Mouse (Mus musculus) adrenal gland, postnatal 14 days (tissue): Measurements from ENCODE around the gene Myh6. TPM values are rescaled to one million over a fixed set of nuclear protein-coding genes. Genes with fewer than 3 reads are reported as not detected.

ENCODE experiments used
- DNase-seq: peaks from one replicate; pipeline ENCODE4 v3.0.0; 2021; ENCODE audit warnings: mixed read lengths
- total RNA-seq: library from RNA; stranded (reverse); gene quantifications from 2 replicates; pipeline ENCODE4 v1.2.3, GENCODE M21; 2021

Myh6 gene
- total RNA-seq, 1 experiment from 2014 or later = 0.22 TPM

DNA sequence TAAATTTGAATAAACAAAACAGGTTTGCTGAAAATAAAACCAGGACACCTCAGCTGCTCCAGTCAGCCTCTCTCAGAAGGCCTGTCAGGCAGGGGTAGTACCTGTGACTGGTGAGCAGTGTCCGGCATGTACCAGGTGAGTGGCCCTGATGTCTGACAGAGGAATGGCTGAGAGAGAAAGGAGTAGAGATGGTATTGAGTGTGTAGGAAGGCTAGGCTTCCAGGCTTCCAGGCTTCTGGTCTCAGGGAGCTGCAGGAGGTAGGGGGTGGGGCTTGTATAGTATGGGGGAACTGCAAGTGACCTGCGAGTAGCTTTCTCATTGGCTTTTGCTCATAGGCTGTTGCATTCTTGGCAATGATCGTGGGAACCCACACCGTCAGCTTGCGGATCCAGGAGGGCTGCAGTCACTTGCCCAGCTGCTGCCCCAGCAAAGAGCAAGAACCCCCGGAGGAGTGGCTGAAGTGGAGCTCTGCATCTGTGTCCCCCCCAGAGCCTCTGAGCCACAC is 34.0 kb downstream of the Myh6 start, which contains the start of gene Il25:
Gene Il25, plus strand, starts transcription at position 51 of the 506 bp plus-strand sequence.
- DNase-seq = no peak

DNA sequence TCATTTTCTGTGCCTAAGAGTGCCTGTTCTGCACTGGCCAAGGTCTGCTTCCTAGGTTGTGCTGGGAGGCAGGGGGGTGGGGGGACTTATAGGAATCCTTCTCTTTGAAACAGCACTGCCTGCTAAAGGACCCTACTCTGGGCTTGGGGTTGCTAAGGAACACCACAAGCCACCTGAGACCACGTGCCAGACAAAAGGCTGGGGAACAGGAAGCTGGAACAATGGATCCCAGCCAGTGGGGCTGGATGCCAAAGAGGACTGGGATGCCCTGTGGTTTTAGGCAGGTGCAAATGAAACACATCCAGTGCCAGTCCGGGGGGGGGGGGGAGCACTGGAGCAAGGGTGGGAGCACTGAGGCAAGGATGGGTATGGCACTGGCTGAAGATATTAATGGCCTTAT is 36.3 kb downstream of the Myh6 start:
- DNase-seq = no peak

DNA sequence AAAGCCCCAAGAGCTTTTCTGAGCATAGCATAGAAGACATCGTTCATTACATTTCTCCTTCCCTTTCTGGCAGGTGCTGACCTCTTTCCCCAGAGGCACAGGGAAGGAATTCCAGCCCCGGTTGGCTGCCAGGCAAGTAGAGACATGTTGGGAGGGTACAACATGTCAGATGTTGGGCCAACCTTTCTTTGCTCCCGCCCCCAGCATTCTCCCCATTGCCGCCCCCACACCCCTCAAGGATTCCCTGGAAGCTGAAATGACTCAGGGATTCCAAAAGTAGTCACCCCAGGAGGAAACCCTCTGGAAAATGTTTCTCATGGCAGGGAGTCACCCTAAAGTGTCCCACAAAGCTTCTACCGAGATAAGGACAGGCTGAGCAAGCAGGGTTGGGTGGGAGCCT is 36.9 kb downstream of the Myh6 start:
- DNase-seq = no peak

DNA sequence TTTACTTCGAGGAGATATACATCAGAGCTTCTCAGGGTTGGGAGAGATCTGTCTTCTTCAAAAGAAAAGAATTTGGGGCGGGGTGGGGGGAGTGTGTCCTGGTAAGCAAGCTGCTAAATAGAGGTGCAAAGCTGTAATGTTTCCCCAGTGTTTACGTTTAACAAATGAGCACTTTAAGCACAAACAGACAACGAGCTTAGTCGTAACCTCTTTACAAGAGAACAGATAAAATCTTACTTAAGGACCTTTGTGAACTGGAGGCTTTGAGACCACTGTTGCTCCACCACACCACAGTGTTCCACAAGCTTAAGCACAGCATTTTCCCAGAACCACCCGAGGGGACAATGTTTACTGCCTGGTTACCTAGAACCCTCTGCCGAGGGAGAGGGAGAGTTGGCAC is 39.4 kb downstream of the Myh6 start:
- no peak for DNase-seq

DNA sequence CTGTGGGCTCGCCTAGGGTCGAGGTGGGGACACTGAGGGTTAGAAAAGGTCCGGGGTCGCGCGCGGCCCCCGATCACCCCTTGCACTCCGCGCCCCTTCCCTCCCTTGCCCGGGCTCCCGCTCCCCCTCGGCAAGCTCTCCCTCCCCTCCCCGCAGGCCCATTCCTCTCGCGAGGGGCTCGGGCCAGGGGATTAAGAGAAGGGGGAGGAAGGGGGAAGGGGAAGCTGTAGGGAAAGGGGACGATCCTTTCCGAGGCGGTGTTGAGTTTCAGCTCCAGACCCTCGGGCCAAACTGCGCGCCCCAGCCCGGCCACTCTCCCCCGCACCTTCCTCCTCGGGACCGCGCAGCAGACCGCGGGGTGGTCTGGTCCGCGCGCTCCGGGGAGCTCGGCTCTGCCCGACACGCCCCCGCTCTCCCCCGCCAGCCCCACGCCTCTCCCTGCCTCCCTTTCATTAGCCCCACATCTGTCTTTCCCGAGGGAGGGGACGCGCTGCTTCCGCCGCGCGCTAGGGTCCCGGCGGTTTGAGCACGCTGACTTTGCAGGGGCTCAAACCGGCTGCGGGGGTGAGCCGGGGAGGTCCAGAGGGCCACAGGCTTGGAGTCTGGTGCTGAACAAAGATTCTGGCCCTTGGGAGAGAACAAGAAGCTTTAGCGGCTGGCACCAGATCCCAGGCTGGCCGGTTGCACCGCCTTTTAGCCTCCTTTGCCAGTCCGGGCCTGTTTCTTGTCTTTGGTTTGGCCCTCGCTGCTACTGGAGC is 40.1 kb downstream of the Myh6 start:
- DNase-seq = peak; percentile 59

DNA sequence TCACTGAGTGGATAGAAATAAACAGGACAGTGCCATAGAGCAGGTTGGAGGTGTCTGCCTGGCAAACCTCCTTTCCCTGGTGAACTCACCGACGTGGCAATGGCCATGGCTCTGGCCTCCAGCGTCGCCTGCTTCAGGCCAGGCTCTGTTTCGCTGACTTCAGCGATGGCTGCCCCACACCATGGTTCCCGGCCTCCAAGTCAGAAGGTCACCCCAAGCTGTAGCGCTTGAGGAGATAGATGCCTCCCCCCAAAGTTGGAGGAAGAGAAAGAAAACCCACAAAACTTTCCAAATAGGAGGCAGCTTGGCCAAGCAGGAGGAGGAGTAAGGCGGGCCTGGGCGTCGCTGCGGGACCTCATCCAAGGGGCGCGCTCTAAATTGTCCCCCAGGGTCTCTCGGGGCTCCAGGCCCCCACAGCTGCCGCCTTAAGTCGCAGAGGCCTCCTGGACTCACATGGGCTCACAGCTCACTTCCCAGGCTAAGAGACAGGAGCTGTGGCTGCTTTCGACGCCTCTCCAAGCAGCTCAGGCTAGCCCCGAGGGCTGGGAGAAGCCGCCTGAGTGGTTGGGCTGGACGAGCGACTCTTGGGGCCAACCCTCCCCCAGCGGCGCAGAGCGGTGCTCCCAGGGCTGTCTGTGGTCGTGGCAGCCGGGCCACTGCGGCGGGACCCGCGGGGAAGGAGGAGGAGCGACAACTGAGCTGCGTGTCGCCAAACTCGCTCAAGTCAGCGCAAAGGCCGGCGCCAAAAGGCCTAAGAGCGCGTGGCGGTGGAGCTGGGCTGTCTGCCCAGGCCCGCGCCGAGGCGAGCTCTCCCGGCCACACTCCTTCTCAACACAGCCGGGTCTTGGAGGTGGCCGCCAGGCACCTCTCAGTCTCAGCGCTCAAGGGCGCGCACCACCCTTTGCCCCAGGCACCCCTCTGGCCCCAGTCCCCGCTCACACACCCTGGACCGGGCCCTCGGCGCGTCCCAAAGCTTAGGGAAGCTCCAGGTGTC is 41.1 kb downstream of the Myh6 start, which contains the start of gene Efs:
Gene Efs, minus strand, starts transcription at position 778 of the 994 bp plus-strand sequence.
- DNase-seq = peak; percentile 76

DNA sequence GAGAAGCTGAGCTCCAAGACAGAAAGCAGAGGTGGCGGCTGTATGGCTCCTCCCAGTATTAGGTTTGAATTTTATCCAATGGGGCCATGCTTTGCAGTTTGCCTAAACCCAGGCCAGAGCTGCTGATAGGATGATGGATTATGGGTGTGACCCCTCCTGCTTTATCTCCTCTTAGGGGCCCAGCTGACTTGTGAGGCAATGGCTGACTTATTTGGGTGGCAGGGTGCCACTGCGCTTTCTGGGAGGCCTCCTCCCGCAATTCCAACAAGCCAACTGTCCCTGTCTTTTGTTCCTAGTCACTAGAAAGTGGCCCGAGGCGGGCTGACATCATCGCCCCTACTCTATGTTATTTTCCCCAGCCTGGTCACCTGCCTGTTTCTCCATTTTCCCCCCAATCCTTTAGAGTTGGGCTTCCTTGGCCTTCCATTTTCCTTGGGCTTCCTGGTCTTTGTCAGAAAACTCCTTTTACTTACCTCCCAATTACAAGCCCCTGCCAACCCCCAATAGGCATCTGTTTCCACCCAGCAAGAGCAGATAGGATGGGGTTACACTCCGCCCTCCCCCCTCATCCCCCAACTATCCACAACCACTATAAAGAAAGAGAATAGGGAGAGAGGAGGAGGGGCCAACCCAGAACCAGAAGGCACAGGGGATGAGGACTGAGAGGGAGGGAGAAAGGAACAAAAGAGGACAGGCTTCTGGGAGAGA is 41.9 kb downstream of the Myh6 start:
- peak; percentile 58 for DNase-seq

DNA sequence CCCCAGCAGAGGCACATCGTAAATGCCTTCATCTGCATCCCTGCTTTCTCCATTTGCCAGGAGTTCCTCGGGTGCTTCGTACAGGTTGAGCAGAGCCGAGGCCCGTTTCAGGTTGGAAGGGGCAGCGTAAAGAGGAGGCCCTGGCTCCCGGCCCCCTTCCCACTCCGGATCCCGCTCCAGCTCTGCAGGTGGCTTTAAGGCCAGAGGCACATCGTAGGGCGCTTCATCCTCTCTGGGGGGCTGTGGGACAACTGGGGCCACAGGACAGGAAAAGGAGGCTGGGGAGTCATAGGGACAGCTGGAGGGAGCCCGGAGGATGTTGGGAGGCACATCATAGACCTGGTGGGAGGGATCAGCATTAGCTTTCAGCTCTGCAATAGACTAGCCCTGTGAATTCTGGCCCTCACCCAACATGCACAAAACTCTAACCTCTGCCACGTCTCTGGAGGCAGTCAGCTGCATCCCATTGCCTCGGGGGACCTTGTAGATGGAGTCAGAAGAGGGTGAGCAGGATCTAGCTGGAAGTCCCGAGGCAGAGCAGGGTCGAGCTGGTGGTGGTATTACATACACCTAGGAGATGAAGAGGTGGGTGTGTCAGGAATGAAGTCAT is 46.5 kb downstream of the Myh6 start:
- no peak for DNase-seq

DNA sequence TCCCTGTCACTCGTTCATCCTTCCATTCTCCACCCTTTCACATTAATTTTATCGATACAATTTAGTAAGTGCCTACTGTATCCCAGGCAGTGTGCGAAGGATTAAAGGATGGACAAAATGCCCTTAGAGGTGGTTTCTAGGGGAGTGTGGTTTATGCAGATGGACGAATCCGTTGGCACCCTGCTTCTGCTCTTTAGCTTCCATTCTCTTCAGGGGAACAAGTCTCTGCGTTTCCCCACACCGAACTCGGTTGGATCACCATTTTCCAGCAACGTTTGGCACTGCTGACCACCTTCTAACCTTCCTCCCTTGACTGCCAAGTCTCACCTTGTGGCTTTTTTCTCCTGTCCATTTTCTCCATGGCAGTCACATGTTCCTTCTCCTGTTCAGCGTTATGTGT is 53.4 kb downstream of the Myh6 start:
- no peak for DNase-seq

DNA sequence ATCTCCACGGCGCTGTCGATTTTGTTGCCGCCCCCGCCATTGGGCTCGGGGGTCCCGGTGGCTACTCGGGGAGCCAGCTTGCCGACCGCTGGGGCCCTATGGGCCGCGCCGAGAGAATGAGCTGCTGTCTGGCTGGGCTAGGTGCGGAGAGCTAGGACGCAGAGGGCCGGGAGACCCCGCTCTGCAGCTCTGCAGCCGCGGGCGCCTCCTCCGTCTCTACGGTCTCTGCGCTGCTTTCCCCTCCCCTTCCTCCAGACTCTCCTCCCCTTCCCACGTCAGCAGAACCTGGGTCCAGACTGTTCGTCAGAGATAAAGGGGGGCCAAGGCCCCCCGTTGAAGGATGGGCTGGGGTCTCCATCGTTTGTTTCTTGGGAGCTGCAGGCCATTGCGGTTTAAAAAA is 53.8 kb downstream of the Myh6 start, which contains the start of gene Slc22a17:
Gene Slc22a17, minus strand, starts transcription at position 247 of the 400 bp plus-strand sequence.
- peak; percentile 74 for DNase-seq

DNA sequence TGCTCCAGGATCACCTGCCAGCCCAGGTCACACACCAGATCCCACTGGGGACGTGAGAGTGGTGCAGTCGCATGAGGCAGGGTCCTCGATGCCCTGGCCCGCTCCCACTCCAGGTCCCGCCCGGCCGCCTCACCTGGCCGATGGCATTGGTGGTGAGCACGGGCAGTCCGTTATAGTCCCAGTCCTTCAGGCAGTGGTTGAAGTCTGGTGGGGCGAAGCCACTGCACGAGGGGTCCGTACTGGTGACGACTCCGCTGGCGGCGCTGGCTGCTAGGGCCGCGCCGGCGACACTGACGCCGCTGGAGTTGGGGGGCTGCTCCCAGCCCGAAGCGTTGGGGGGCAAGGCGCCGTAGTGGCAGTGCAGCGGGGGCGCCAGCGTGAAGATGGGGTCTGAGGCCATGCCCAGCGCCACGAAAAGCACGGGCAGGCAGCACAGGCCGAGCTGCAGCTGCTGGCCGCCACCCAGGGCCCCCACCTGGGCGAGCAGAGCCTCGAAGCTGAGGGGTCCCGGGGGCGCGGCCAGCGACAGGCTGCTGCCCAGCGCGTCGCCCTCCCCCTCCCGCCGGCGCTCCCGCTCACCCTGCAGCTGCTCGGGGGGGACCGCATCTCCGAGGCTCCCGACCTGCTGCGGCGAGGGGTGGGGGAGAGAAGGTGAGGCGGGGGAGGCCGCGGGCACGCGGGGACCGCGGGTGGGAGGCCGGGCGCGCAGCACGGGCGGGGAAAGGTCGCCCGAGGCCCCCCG is 54.4 kb downstream of the Myh6 start:
- peak; percentile 49 for DNase-seq

DNA sequence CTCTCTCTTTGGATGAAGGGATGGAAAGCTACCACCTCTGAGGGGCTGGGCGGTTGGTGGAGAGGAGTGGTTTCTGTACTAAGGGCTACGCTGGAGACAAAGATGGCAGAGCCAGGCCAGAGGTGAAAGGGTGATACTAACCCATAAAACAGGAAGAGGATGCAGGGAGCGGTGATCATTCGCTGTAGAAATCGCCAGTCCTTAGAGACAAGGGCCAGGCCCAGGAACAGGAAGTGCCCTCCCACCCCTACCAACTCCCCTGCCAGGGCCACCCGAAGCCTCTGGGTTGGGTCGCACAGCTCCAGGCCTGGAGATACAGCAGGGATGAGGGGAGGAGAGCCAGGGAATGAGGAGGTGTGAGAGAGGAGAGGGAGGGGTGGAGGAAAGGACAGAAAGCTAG is 58.0 kb downstream of the Myh6 start:
- no peak for DNase-seq

DNA sequence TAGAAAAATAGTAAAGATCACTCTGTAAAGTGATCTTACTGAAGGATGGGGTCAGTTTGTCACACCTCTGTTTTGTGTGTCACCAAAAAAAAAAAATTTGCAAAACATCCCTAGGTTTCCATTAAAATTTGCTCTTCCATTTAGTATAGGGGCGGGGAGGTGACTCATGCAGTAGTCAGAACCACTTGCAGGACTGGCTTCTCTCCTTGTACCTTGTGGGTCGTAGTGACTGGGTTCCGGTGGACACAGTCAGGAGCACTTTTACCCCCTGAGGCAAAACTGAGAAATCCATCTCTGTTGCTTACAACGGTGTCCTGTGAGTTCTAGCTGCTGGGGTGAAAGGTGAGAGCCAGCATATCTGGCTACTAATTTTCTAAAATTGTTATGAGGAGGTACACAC is 63.1 kb downstream of the Myh6 start:
- DNase-seq = no peak

DNA sequence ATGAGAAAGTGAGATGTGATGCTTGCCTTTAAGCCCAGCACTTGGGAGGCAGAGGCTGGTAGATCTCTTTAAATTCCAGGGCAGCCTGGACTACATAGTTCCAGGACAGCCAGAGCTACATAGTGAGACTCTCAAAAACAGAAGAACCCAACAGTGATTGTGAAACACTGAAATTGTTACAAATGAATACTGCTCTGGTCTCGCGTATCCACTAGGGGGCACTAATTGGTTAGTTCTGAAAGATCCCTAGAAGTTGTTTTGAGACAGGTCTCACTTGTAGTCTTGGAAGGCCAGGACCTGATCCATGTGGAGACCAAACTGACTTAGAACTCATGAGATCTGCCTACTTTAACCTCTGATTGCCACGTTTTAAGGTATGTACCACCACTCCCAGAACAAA is 66.3 kb downstream of the Myh6 start:
- DNase-seq = peak; percentile 74

DNA sequence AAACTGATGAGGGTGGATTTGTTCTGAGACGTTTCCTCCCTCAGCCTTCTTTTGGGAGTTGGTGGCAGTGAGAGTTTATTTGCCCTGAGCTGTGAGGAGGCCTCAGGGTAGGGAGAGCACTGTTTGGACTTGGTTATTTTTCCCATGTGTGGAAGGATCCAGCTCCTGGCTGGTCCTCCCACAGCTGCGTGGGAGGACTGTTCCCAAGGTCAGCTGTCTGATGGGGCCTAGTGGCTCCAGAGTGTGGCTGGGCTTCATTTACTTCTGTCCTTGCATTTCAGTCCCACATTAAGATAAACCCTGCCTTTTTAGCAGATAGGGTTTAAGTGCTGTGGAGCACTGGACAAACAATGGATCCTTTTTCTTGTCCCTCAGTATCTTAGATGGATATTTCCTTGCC is 69.3 kb downstream of the Myh6 start:
- DNase-seq = no peak

DNA sequence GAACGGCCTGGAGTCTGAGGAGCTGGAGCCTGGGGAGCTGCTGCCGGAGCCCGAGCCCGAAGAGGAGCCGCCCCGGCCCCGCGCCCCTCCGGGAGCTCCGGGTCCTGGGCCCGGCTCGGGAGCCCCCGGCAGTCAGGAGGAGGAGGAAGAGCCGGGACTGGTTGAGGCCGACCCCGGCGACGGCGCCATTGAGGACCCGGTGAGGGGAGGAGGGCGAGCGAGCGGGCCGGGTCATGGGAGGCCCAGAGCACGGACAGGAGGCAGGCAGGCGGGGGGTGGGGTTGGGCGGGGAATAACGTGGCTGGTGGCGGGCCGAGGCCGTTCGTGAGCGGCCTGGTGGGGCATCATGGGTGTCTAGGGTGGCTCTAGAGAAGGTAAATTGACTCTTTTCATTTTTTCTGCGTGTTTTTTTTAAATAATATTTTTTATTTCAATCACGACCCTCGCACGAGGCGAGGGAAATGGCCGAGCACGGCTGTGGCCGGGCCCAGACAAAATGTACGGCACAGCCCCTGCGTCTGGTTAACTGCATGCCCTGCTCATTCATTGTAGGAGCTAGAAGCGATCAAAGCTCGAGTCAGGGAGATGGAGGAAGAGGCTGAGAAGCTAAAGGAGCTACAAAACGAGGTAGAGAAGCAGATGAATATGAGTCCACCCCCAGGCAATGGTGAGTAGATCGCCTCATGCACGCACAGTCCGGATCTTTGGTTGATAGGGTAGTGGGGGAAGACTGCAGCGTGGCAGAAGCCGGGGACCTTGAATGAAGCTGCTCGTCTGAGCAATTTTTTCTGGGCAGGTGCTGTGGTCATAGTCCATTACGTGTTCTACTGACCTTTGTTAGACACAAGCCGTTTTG is 72.2 kb downstream of the Myh6 start:
- peak; percentile 83 for DNase-seq

DNA sequence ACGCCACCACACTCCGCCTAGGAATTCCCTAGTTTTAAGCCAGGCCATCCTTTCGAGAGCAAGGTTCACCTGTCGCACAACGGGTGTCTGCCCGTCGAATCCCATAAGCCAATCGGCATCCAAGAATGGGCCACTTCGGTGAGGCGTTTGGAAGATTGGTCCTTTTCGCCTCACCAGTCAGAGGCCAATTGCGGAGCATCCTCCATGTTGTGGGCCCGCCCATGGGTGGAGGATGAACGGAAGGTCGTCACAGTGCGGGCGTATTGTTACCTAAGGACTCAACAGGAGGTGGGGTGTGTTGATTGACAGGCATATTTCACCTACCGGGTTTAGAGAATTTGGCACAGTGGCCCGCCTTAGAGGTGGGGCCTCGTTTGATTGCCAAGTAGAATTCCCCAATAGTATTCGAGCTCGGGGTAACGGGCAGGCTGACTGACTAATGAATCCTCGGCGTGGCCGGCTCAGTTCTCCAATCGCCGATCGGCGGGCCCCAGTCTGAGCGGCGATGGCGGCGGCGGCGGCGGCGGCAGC is 73.0 kb downstream of the Myh6 start:
- DNase-seq = peak; percentile 97

DNA sequence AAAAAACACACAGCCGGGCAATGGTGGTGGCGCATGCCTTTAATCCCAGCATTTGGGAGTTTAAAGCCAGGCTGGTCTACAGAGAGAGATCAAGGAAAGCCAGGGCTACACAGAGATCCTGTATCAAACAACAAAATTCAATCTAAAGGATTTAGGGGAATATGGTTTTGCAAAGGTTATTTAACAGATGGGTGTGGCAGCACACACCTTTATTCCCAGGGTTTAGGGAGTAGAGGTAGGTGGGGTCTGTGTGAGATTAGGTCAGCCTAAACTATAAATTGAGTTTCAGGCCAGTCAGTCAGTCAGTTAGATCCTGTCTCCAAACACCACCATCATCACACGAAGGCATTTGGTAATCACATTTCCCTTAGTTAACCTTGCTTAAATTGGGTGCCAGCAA is 74.5 kb downstream of the Myh6 start, which contains the start of gene Pabpn1:
Gene Pabpn1, plus strand, starts transcription at position 301 of the 400 bp plus-strand sequence.
- no peak for DNase-seq
